Mouse (Mus musculus) lung, adult 2 months (tissue): ENCODE measurements at regions not wholly inside any gene's neighbourhood (a gene's known extent, or its start where the extent isn't known, plus 50 kb on each side); places are given as distances from the start of the nearest gene placed in this dataset.

Experiments used
- DNase-seq: peaks from one replicate; pipeline ENCODE4 v3.0.0; 2022
- H3K4me1 ChIP-seq: fragments of 200-500 bp; 2 replicates; pipeline ENCODE4 v1.6.1; 2011; ENCODE audit warnings: low read length; ENCODE audit not compliant: control insufficient read depth, insufficient read depth
- H3K4me3 ChIP-seq: fragments of 200-500 bp; replicated peaks from 2 replicates; pipeline ENCODE3; 2011; ENCODE audit warnings: low read depth, mild to moderate bottlenecking, control low read depth, low read length; ENCODE audit errors: extremely low read depth
- CTCF ChIP-seq: fragments of 200-500 bp; IDR thresholded peaks from 2 replicates; pipeline ENCODE4 v1.5.1; 2011; ENCODE audit warnings: mild to moderate bottlenecking, low read length, control low read depth; ENCODE audit not compliant: insufficient read depth
- POLR2A ChIP-seq: fragments of 200-500 bp; IDR thresholded peaks from 2 replicates; pipeline ENCODE4 v1.6.1; 2011; ENCODE audit warnings: low read depth, mild to moderate bottlenecking, control low read depth, low read length, borderline replicate concordance; ENCODE audit errors: extremely low read depth
- WGBS: fragments of 180-500 bp; shearing (Covaris S2); methylation state at CpG from one replicate; pipeline ENCODE4 v1.1.7; 2018; 5-methylcytosine and 5-hydroxymethylcytosine counted together

DNA sequence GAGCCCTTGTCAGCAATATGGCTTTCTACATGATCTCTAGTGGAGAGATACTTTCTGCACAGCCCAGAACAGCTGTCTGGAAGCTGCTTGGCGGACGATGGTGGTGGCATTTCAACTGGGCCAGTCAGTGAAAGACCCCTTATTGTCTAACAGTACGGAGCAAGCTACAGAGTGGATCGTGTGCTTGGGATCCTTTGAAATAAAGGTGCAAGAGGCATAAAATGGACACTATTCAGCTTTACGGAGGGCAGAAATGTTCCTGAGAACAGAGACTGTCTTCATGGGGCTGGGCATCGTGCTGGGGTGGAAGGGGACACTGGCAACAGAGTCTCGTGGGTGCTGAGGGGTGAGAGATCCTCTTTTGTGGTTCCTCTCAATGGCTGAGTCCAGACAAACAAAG, 137.2 kb upstream of the Slc24a5 start:
- no peak for DNase-seq
- Histone ChIP-seq H3K4me1 (peaks cover 6% of the 10 kb centered on the region), H3K4me3 (no peak overlapping the region)
- TF ChIP-seq POLR2A = no peak
- TF ChIP-seq CTCF = no peak
- whole genome bisulfite sequencing = 83% methylated on average over 7 of the region's 7 CpGs

- Histone ChIP-seq H3K4me1 (peaks cover 6% of the 10 kb centered on the region), H3K4me3 (no peak overlapping the region)
- no peak for TF ChIP-seq CTCF
- no peak for TF ChIP-seq POLR2A
- DNase-seq = no peak
- 76% methylated on average over 6 of the region's 6 CpGs for WGBS
These were observed 135.4 kb upstream of the Slc24a5 start for GRCm38 (mm10) chr2:124932566-124932965.

DNA sequence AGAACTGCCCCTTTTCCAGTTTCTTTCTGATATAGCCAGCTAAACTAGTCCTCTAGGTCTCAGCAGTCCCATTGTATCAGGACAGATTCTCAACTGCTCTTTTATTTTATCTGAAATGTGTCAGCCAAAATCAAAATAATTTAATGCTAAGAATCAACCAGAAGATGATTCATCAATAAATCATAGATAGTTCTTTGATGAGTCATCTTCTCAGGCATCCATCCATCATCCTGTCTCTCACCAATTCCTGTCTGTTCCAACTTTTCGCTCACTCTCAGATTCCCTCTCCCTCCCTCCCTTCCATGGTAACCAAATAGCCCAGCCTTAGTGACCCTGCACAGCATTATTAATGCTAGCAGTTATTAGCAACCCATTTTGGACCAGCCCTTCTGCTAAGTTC, 134.0 kb upstream of the Slc24a5 start:
- no peak overlapping the region for H3K4me3 ChIP-seq
- H3K4me1 ChIP-seq = no peaks in the 10 kb centered on the region
- TF ChIP-seq CTCF = no peak
- TF ChIP-seq POLR2A = no peak
- WGBS = 76% methylated on average over 1 of the region's 1 CpGs
- no peak for DNase-seq

GRCm38 (mm10) chr2:124948263-124948781, 119.6 kb upstream of the Slc24a5 start:
- TF ChIP-seq POLR2A (no peak), CTCF (no peak)

GRCm38 (mm10) chr2:124948812-124949211, 119.1 kb upstream of the Slc24a5 start:
- Histone ChIP-seq H3K4me1 (no peaks in the 10 kb centered on the region), H3K4me3 (no peak overlapping the region)
- no peak for DNase-seq
- WGBS = 67% methylated on average over 9 of the region's 9 CpGs
- TF ChIP-seq CTCF = no peak
- TF ChIP-seq POLR2A = no peak

More at GRCm38 (mm10) chr2:124948263-124948781, 119.6 kb upstream of the Slc24a5 start:
- Histone ChIP-seq H3K4me3 (no peak overlapping the region), H3K4me1 (no peaks in the 10 kb centered on the region)
- 62% methylated on average over 2 of the region's 2 CpGs for WGBS
- DNase-seq = no peak

GRCm38 (mm10) chr2:124952212-124952611, 115.7 kb upstream of the Slc24a5 start:
- Histone ChIP-seq H3K4me1 (no peaks in the 10 kb centered on the region), H3K4me3 (no peak overlapping the region)
- TF ChIP-seq CTCF (no peak), POLR2A (no peak)
- no peak for DNase-seq
- 73% methylated on average over 4 of the region's 4 CpGs for WGBS

DNA sequence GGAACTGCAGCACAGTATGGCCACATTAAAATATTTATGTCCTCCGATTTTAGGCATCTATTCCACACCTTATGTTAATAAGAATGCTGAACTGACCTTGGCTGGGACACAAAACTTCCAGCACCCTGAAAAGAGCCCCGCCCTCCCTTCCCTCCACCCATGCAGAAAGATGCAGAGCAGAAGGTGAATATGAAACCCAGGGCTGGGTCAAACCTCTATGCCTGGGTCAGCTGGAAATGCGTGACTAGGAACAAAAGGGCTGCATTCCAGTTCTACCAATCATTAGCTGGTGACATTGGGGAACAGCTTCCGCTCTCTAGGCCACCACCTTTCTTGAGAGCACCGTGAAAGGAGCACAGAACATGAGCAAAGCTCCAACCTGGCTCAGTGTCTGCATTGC, 114.9 kb upstream of the Slc24a5 start:
- TF ChIP-seq POLR2A (no peak), CTCF (no peak)
- WGBS = 73% methylated on average over 5 of the region's 5 CpGs
- Histone ChIP-seq H3K4me1 (no peaks in the 10 kb centered on the region), H3K4me3 (no peak overlapping the region)
- DNase-seq = no peak

GRCm38 (mm10) chr2:124955843-124956242, 112.1 kb upstream of the Slc24a5 start:
- 61% methylated on average over 7 of the region's 7 CpGs for WGBS
- Histone ChIP-seq H3K4me3 (no peak overlapping the region), H3K4me1 (no peaks in the 10 kb centered on the region)
- no peak for TF ChIP-seq POLR2A
- TF ChIP-seq CTCF = no peak
- DNase-seq = no peak

DNA sequence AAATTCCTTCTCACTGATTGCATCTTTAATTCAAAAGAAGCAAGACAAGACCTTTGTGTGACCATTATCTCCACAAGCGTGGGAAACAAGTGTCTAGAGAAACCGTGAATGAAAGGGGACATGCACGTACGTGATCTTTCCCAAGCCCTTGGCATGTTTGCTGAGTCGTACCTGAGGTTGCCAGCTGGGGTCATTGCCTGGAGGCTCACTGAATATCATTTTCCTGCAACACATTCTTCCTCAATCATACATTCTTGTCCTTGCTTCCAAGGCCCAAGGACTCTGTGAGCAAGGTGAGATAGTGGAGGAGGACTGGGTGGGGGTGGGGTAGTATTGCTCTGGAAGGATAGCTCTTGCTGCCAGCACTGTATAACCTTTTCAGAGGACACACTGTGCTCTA, 108.5 kb upstream of the Slc24a5 start:
- DNase-seq = no peak
- H3K4me1 ChIP-seq = no peaks in the 10 kb centered on the region
- 78% methylated on average over 5 of the region's 5 CpGs for WGBS
- no peak for TF ChIP-seq POLR2A
- TF ChIP-seq CTCF = no peak
- H3K4me3 ChIP-seq = no peak overlapping the region

- H3K4me3 ChIP-seq = no peak overlapping the region
- 32% methylated on average over 17 of the region's 17 CpGs for WGBS
- no peak for TF ChIP-seq CTCF
- TF ChIP-seq POLR2A = no peak
- H3K4me1 ChIP-seq = no peaks in the 10 kb centered on the region
- no peak for DNase-seq
These were observed 95.8 kb upstream of the Slc24a5 start for GRCm38 (mm10) chr2:124971826-124972749.
